Mouse (Mus musculus) ES-Bruce4 (cell line): ENCODE data around the gene Zfp385c.

Source experiments
- CTCF ChIP-seq: IDR thresholded peaks from one replicate; pipeline ENCODE4 v1.8.1; 2011; ENCODE audit warnings: low read depth, low read length
- EP300 ChIP-seq: IDR thresholded peaks from 2 replicates; pipeline ENCODE4 v1.6.1; 2011; ENCODE audit warnings: low read depth, low read length; ENCODE audit not compliant: insufficient read depth
- POLR2A ChIP-seq: IDR thresholded peaks from one replicate; pipeline ENCODE4 v1.8.1; 2011; ENCODE audit warnings: low read length; ENCODE audit not compliant: insufficient read depth

DNA sequence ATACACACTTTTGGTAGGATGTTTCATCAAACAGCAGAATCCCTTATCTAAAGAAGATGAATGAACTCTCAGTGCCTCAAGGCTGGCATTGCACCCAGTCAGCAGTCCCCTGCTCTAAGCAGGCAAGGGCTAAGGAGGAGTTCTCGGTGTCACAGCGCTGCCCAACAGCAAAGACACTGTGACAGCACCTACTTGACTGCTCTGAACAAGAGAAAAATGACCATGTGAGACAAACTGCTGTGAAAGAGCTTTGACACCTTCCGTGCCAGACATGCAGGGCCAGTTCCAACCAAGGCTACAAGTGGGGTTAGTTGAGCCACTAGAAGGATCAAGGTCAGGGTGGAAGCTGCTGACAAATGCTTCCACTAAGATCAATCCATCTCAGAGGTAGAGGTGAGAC lies 107.1 kb downstream of the Zfp385c start:
- TF ChIP-seq POLR2A = no peak
- no peak for TF ChIP-seq CTCF
- no peak for TF ChIP-seq EP300
